Mouse (Mus musculus) stomach, embryonic 16.5 days (tissue): Measurements from ENCODE around the gene Lmo2. TPM values are rescaled to one million over a fixed set of nuclear protein-coding genes. Genes with fewer than 3 reads are reported as not detected.

Source experiments
- ATAC-seq: fragments of 200-750 bp; cut with Nextera tagmentation; 2 replicates; pipeline ENCODE4 v1.8.0; 2017; ENCODE audit warnings: moderate number of reproducible peaks, moderate TSS enrichment; ENCODE audit not compliant: insufficient read depth, low FRiP score
- H3K27ac ChIP-seq: fragments of 300-500 bp; sonication (generic); 2 replicates; pipeline ENCODE4 v1.5.1; 2014; ENCODE audit warnings: low read length
- H3K27me3 ChIP-seq: fragments of 300-500 bp; sonication (generic); 2 replicates; pipeline ENCODE4 v1.6.1; 2014; ENCODE audit warnings: low read length, control low read depth, mixed read lengths; ENCODE audit not compliant: control insufficient read depth, insufficient read depth
- H3K36me3 ChIP-seq: fragments of 300-500 bp; sonication (generic); 2 replicates; pipeline ENCODE4 v1.6.1; 2014; ENCODE audit warnings: low read length; ENCODE audit not compliant: control insufficient read depth, insufficient read depth
- H3K4me1 ChIP-seq: fragments of 300-500 bp; sonication (generic); 2 replicates; pipeline ENCODE4 v1.6.1; 2014; ENCODE audit warnings: low read length, control low read depth, mixed read lengths; ENCODE audit not compliant: control insufficient read depth, insufficient read depth
- H3K4me2 ChIP-seq: fragments of 300-500 bp; sonication (generic); 2 replicates; pipeline ENCODE4 v1.6.1; 2014; ENCODE audit warnings: low read depth, low read length, mixed read lengths
- H3K4me3 ChIP-seq: fragments of 300-500 bp; sonication (generic); replicated peaks from 2 replicates; pipeline ENCODE4 v1.5.1; 2014; ENCODE audit warnings: mild to moderate bottlenecking, low read length
- H3K9ac ChIP-seq: fragments of 300-500 bp; sonication (generic); 2 replicates; pipeline ENCODE4 v1.6.1; 2014; ENCODE audit warnings: low read length
- H3K9me3 ChIP-seq: fragments of 300-500 bp; sonication (generic); replicated peaks from 2 replicates; pipeline ENCODE4 v1.6.1; 2016; ENCODE audit warnings: low read length, control low read depth; ENCODE audit not compliant: control insufficient read depth
- WGBS: fragments of 180-500 bp; shearing (Covaris S2); extraction: QIAGEN DNeasy Blood & Tissue Kit; methylation state at CpG from one replicate; pipeline ENCODE4 v1.1.7; 2014; 5-methylcytosine and 5-hydroxymethylcytosine counted together
- polyA plus RNA-seq: library from polyadenylated mRNA; unstranded; fragments of >200 nt; fragmentation: Nextera tagmentation; extraction: Ambion mirVana; gene quantifications from 2 replicates; pipeline ENCODE4 v1.2.1, GENCODE M21; 2015

Lmo2 gene
- polyA plus RNA-seq, 1 experiment from 2014 or later: 17.6 TPM

- H3K27ac ChIP-seq: no peak overlapping the region
- no peaks in the 10 kb centered on the region for H3K36me3 ChIP-seq
- WGBS: 79% methylated on average over 3 of the region's 3 CpGs
- no peaks in the 10 kb centered on the region for H3K9me3 ChIP-seq
- H3K9ac ChIP-seq: no peak overlapping the region
- no peak overlapping the region for H3K4me3 ChIP-seq
- no peak overlapping the region for H3K4me2 ChIP-seq
- H3K4me1 ChIP-seq: no peaks in the 10 kb centered on the region
- ATAC-seq: no peak
- H3K27me3 ChIP-seq: no peaks in the 10 kb centered on the region
Observed at GRCm38 (mm10) chr2:103955714-103956113, 2.1 kb upstream of the Lmo2 start.

DNA sequence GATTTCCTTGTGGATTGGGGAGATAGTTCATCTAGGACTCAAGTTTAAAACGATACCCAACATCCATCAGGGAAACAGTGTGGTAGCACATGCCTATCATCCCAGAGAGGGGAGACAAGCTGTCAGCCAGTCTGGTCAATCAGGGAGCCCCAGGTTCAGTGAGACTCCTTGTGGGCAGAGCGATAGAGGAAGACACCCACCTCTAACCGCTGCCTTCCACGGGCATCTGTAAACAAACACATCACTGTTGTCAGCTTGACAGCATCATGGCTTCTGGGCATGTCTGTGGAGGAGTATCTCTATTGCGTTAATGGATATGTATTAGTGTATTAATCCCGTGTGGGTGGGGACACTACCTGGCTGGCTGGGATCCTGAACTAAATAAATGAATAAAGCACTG, 919 bp upstream of the Lmo2 start:
- ATAC-seq: peak; percentile 45; the same call in 1 of the 2 replicates
- no peak overlapping the region for H3K4me2 ChIP-seq
- 72% methylated on average over 6 of the region's 6 CpGs for WGBS

GRCm38 (mm10) chr2:103958634-103959033, 848 bp downstream of the Lmo2 start:
- WGBS: 61% methylated on average over 3 of the region's 3 CpGs
- no peak for ATAC-seq
- no peak overlapping the region for H3K4me2 ChIP-seq
- H3K4me1 ChIP-seq: no peaks in the 10 kb centered on the region
- H3K27ac ChIP-seq: no peak overlapping the region
- no peak overlapping the region for H3K4me3 ChIP-seq
- no peak overlapping the region for H3K9ac ChIP-seq
- no peaks in the 10 kb centered on the region for H3K9me3 ChIP-seq
- H3K36me3 ChIP-seq: no peaks in the 10 kb centered on the region
- H3K27me3 ChIP-seq: no peaks in the 10 kb centered on the region

More for the DNA sequence above, 919 bp upstream of the Lmo2 start:
- H3K4me3 ChIP-seq: no peak overlapping the region
- H3K9ac ChIP-seq: no peak overlapping the region
- H3K27ac ChIP-seq: no peak overlapping the region
- no peaks in the 10 kb centered on the region for H3K9me3 ChIP-seq
- H3K36me3 ChIP-seq: no peaks in the 10 kb centered on the region
- H3K27me3 ChIP-seq: no peaks in the 10 kb centered on the region
- no peaks in the 10 kb centered on the region for H3K4me1 ChIP-seq

- Histone ChIP-seq H3K27me3 (no peaks in the 10 kb centered on the region), H3K36me3 (no peaks in the 10 kb centered on the region), H3K4me2 (no peak overlapping the region), H3K4me3 (no peak overlapping the region), H3K9me3 (no peaks in the 10 kb centered on the region), H3K9ac (no peak overlapping the region), H3K4me1 (no peaks in the 10 kb centered on the region), H3K27ac (no peak overlapping the region)
- 84% methylated on average over 5 of the region's 5 CpGs for WGBS
- no peak for ATAC-seq
Observed at GRCm38 (mm10) chr2:103959066-103959465, 1.3 kb downstream of the Lmo2 start.

DNA sequence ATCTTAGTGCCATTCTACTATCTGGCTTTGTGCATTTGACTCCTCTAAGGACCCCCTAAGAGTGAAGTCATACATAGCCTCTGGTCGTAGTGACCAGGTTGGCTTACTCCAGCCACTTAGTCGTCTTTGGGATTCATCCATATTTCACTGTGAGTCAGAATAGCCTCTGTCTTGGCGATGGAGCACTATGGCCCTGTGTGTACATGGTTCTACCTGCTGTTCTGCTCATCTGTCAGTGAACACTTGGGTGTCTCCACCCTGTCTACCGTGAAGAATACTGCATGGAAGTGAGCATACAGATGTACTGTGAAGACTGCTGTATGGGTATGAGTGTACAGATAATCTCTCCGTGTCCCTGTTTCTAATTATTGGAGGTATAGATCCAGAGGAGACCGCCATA, 1.8 kb downstream of the Lmo2 start:
- Histone ChIP-seq H3K36me3 (no peaks in the 10 kb centered on the region), H3K4me2 (no peak overlapping the region), H3K4me1 (no peaks in the 10 kb centered on the region), H3K27ac (no peak overlapping the region), H3K27me3 (no peaks in the 10 kb centered on the region), H3K4me3 (no peak overlapping the region), H3K9me3 (no peaks in the 10 kb centered on the region), H3K9ac (no peak overlapping the region)
- 85% methylated on average over 6 of the region's 6 CpGs for WGBS
- no peak for ATAC-seq

DNA sequence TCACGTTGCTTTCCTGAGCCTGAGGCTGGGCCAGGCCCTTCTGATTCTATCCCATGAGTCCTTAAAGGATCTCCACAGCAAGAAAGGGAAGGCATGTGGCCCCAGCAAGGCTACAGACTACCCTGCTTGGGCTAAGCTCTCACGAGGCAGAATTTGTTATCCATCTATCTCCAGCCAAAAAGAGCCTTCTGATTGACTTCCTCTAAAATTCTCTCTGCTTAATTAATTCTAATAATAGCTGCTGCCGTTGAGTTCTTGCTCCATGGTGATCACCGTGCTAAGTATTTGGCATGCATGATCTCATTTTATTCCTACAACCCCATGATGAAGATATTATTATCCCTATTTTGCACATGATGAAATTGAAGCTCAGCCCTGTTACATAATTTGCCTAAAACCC, 4.6 kb downstream of the Lmo2 start:
- no peak overlapping the region for H3K9ac ChIP-seq
- 79% methylated on average over 4 of the region's 4 CpGs for WGBS
- H3K9me3 ChIP-seq: no peaks in the 10 kb centered on the region
- no peak overlapping the region for H3K4me2 ChIP-seq
- no peaks in the 10 kb centered on the region for H3K4me1 ChIP-seq
- H3K27ac ChIP-seq: no peak overlapping the region
- no peak overlapping the region for H3K4me3 ChIP-seq
- no peak for ATAC-seq
- no peaks in the 10 kb centered on the region for H3K36me3 ChIP-seq
- peaks cover 4% of the 10 kb centered on the region; the same call in 1 of the 2 replicates for H3K27me3 ChIP-seq

DNA sequence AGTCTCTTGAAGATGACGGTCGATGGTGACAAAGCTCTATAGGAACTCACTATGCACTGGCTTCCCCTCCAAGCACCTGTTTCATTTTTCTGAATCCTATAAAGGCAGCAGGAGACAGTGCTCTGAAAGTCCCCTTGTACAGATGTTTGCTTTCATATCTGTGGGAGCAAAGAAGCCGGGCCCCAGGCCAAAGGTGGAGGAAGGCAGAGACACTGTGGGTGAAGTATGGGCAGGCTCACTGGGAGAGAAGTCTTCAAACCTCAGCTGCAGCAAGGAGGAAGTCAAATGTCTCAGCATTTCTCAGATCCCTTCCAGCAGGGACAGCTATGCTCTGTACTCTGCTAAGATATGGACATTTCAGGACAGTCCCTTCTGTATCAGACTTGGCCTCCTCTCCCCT, 7.6 kb downstream of the Lmo2 start:
- no peaks in the 10 kb centered on the region for H3K9me3 ChIP-seq
- no peaks in the 10 kb centered on the region for H3K36me3 ChIP-seq
- 81% methylated on average over 3 of the region's 3 CpGs for WGBS

GRCm38 (mm10) chr2:103968186-103968585, 10.4 kb downstream of the Lmo2 start:
- H3K27me3 ChIP-seq: peaks cover 25% of the 10 kb centered on the region
- WGBS: 66% methylated on average over 4 of the region's 4 CpGs
- ATAC-seq: no peak

More for the DNA sequence above, 7.6 kb downstream of the Lmo2 start:
- no peak overlapping the region for H3K4me2 ChIP-seq
- no peak for ATAC-seq
- H3K4me3 ChIP-seq: no peak overlapping the region
- H3K27me3 ChIP-seq: peaks cover 12% of the 10 kb centered on the region
- H3K9ac ChIP-seq: no peak overlapping the region
- H3K4me1 ChIP-seq: 0 out of 2 replicates have a peak, but pooled peaks cover 5% of the 10 kb centered on the region
- no peak overlapping the region for H3K27ac ChIP-seq

GRCm38 (mm10) chr2:103968919-103969436, 11.2 kb downstream of the Lmo2 start:
- Histone ChIP-seq H3K36me3 (no peaks in the 10 kb centered on the region), H3K4me3 (peak overlapping the region; percentile 63), H3K4me1 (0 out of 2 replicates have a peak, but pooled peaks cover 11% of the 10 kb centered on the region), H3K27ac (peak overlapping the region; percentile 37), H3K9ac (peak overlapping the region; percentile 77), H3K4me2 (peak overlapping the region; percentile 97), H3K27me3 (peaks cover 25% of the 10 kb centered on the region), H3K9me3 (no peaks in the 10 kb centered on the region)
- ATAC-seq: no peak
- 30% methylated on average over 10 of the region's 10 CpGs for WGBS

More at GRCm38 (mm10) chr2:103968186-103968585, 10.4 kb downstream of the Lmo2 start:
- no peak overlapping the region for H3K4me2 ChIP-seq
- H3K4me1 ChIP-seq: 0 out of 2 replicates have a peak, but pooled peaks cover 11% of the 10 kb centered on the region
- H3K9me3 ChIP-seq: no peaks in the 10 kb centered on the region
- H3K4me3 ChIP-seq: no peak overlapping the region
- no peak overlapping the region for H3K9ac ChIP-seq
- no peaks in the 10 kb centered on the region for H3K36me3 ChIP-seq
- H3K27ac ChIP-seq: no peak overlapping the region
